Mouse (Mus musculus) cerebellum, adult 2 months (tissue): ENCODE results near the gene Fcho2.
"Not testable (repeated sequence)": the region's sequence is repeated elsewhere in the genome, so short reads cannot be mapped to it uniquely, and the experiment has no call there.

Source experiments
- CTCF ChIP-seq: fragments of 200-500 bp; IDR thresholded peaks from 2 replicates; pipeline ENCODE4 v1.5.1; 2011; ENCODE audit warnings: low read depth, mild to moderate bottlenecking, control low read depth, low read length, moderate library complexity, borderline replicate concordance; ENCODE audit not compliant: insufficient read depth
- POLR2A ChIP-seq: fragments of 200-500 bp; IDR thresholded peaks from 2 replicates; pipeline ENCODE4 v1.6.1; 2011; ENCODE audit warnings: low read length, control low read depth, borderline replicate concordance; ENCODE audit not compliant: insufficient read depth

- TF ChIP-seq CTCF, POLR2A: not testable (repeated sequence)
Measured at GRCm38 (mm10) chr13:98816981-98817660, 1.9 kb upstream of the Fcho2 start.
